Comparison of ENCODE assay signal across 13 mouse cellular contexts in genomic region chr2:118714230-118714629, GRCm38 (mm10). TPM values are rescaled to one million over a fixed set of nuclear protein-coding genes. Genes with fewer than 3 reads are reported as not detected.
DNase-seq lines count a peak whose midpoint lies in the region; ATAC-seq lines count a peak whose summit lies in the region.
"Had no signal": no experiment of that assay in that cellular context is flagged by ENCODE, and none has a peak within 500 bp of the region (broad histone marks: within the 10 kb centered on the region; RNA-seq: fewer than 3 reads in every experiment).

No protein-coding gene starts in this region.

- no peak overlapping the region for H3K4me3 ChIP-seq in forebrain, embryonic 16.5 days (replicated peaks; ENCODE audit: low read length)
- H3K4me3 ChIP-seq: lung, embryonic 15.5 days had no signal

- ATAC-seq in forebrain, embryonic 16.5 days, result peak; percentile 78

- no peak overlapping the region for H3K9ac ChIP-seq in forebrain, embryonic 16.5 days (replicated peaks; ENCODE audit: low read depth, low read length)
- H3K9ac ChIP-seq: lung, embryonic 15.5 days had no signal

- no peak overlapping the region for H3K4me2 ChIP-seq in forebrain, embryonic 16.5 days (ENCODE audit: low read length)
- H3K4me2 ChIP-seq: lung, embryonic 15.5 days had no signal

- no peaks in the 10 kb centered on the region for H3K36me3 ChIP-seq in forebrain, embryonic 16.5 days (ENCODE audit: control insufficient read depth, insufficient read depth)
- H3K36me3 ChIP-seq: G1E; lung, embryonic 15.5 days had no signal

- intact Hi-C loops in left cerebral cortex, postnatal 25 days (cut with DNase I), result no loop called here

- DNase-seq in embryo, embryonic 10 days (ENCODE audit: low spot score), result peak; percentile 53
- DNase-seq in embryo, embryonic 9.5 days (ENCODE audit: extremely low spot score), result no peak
- DNase-seq in left cerebral cortex, postnatal 25 days (ENCODE audit: low spot score in 2 of 2), result peak; percentile 77 to 91
- peak; percentile 90 to 93 for DNase-seq in right cerebral cortex, postnatal 10 days (ENCODE audit: low spot score in 2 of 2)
- no peak for DNase-seq in adrenal gland, adult 2 months
- no peak for DNase-seq in lung, postnatal 25 days (ENCODE audit: low spot score)
- DNase-seq in heart, adult 18-20 months, result no peak
- DNase-seq: adrenal gland, postnatal 10 days had no signal

- H3K27ac ChIP-seq in forebrain, embryonic 16.5 days (ENCODE audit: low read length), result no peak overlapping the region
- H3K27ac ChIP-seq: lung, embryonic 15.5 days had no signal

- WGBS in forebrain, embryonic 16.5 days, result 23% methylated on average over 4 of the region's 4 CpGs

- H3K4me1 ChIP-seq in forebrain, embryonic 16.5 days (replicated peaks; ENCODE audit: control insufficient read depth, insufficient read depth, low read length), result peaks cover 26% of the 10 kb centered on the region

- no peaks in the 10 kb centered on the region for H3K9me3 ChIP-seq in forebrain, embryonic 16.5 days (ENCODE audit: control insufficient read depth, low read length)
- H3K9me3 ChIP-seq: G1E; lung, embryonic 15.5 days had no signal

- peaks cover 14% of the 10 kb centered on the region for H3K27me3 ChIP-seq in forebrain, embryonic 16.5 days (replicated peaks; ENCODE audit: control insufficient read depth, insufficient read depth, low read length)

RNA-seq across cellular contexts. Expression of gene Ankrd63, which starts 10.5 kb away (rescaled TPM):
- polyA plus RNA-seq in forebrain, embryonic 16.5 days (2015; fragmentation: Nextera tagmentation; extraction: Ambion mirVana), result 0.43 and 0.46 TPM in 2 replicates
- total RNA-seq in left cerebral cortex, postnatal 25 days (2021), result 10 to 100 TPM; 22.4 to 34.4 TPM
- total RNA-seq in adrenal gland, adult 2 months (2021), result under 1 TPM; 0.14 to 0.35 TPM
- 0.26 and 0.29 TPM in 2 replicates for polyA plus RNA-seq in adrenal gland, adult 2 months (2012; rRNA removed)
- 1 to 10 TPM; 1.1 to 1.3 TPM for total RNA-seq in heart, adult 18-20 months (2021)
- total RNA-seq: gastrocnemius, adult 18-20 months had no signal
- polyA plus RNA-seq: G1E had no signal

RNA-seq across cellular contexts. Expression of gene Plcb2, which starts 14.0 kb away (rescaled TPM):
- polyA plus RNA-seq in forebrain, embryonic 16.5 days (2015; fragmentation: Nextera tagmentation; extraction: Ambion mirVana), result 0.63 and 1.2 TPM in 2 replicates
- total RNA-seq in left cerebral cortex, postnatal 25 days (2021), result 1 to 10 TPM; 2.1 to 2.6 TPM
- 1 to 10 TPM; 1.6 to 2.4 TPM for total RNA-seq in adrenal gland, adult 2 months (2021)
- 0.97 and 1.4 TPM in 2 replicates for polyA plus RNA-seq in adrenal gland, adult 2 months (2012; rRNA removed)
- total RNA-seq in heart, adult 18-20 months (2021), result 1 to 10 TPM; 1.4 to 2.6 TPM

RNA-seq across cellular contexts. Expression of gene Inafm2, which starts 31.3 kb away (rescaled TPM):
- polyA plus RNA-seq in forebrain, embryonic 16.5 days (2015; fragmentation: Nextera tagmentation; extraction: Ambion mirVana), result 24.4 and 27.0 TPM in 2 replicates
- 10 to 100 TPM; 38.3 to 39.7 TPM for total RNA-seq in left cerebral cortex, postnatal 25 days (2021)
- total RNA-seq in adrenal gland, adult 2 months (2021), result 10 to 100 TPM; 30.0 to 45.0 TPM
- polyA plus RNA-seq in adrenal gland, adult 2 months (2012; rRNA removed), result 22.1 and 31.3 TPM in 2 replicates
- 10 to 100 TPM; 31.3 to 35.1 TPM for total RNA-seq in heart, adult 18-20 months (2021)

RNA-seq across cellular contexts. Expression of gene Ccdc9b, which starts 48.2 kb away (rescaled TPM):
- 1.3 and 1.6 TPM in 2 replicates for polyA plus RNA-seq in forebrain, embryonic 16.5 days (2015; fragmentation: Nextera tagmentation; extraction: Ambion mirVana)
- total RNA-seq in left cerebral cortex, postnatal 25 days (2021), result 1 to 10 TPM; 3.7 to 3.8 TPM
- 10 to 100 TPM in 1 of 2 experiments, 1 to 10 TPM in 1; 3.3 to 13.9 TPM for total RNA-seq in adrenal gland, adult 2 months (2021)
- polyA plus RNA-seq in adrenal gland, adult 2 months (2012; rRNA removed), result 4.0 and 5.3 TPM in 2 replicates
- 10 to 100 TPM; 20.8 to 25.7 TPM for total RNA-seq in heart, adult 18-20 months (2021)
- total RNA-seq: neutrophil, adult 5-6 weeks had no signal
- polyA plus RNA-seq: G1E had no signal

RNA-seq across cellular contexts. Expression of gene Pak6, which starts 51.1 kb away (rescaled TPM):
- polyA plus RNA-seq in forebrain, embryonic 16.5 days (2015; fragmentation: Nextera tagmentation; extraction: Ambion mirVana), result 26.0 and 36.4 TPM in 2 replicates
- total RNA-seq in left cerebral cortex, postnatal 25 days (2021), result 100 to 1,000 TPM in 1 of 2 experiments, 10 to 100 TPM in 1; 92.1 to 103 TPM
- total RNA-seq in adrenal gland, adult 2 months (2021), result 10 to 100 TPM; 12.0 to 22.5 TPM
- 35.3 and 38.7 TPM in 2 replicates for polyA plus RNA-seq in adrenal gland, adult 2 months (2012; rRNA removed)
- total RNA-seq in heart, adult 18-20 months (2021), result 1 to 10 TPM; 9.0 to 9.3 TPM
- total RNA-seq: gastrocnemius, adult 18-20 months had no signal

Comparison
In these comparisons a context has a peak if more than half of its experiments do, and no peak if none do; other contexts are left out.
1. DNase-seq: peak in embryo, embryonic 10 days (single experiment), left cerebral cortex, postnatal 25 days (2 of 2) and right cerebral cortex, postnatal 10 days (2 of 2); none in embryo, embryonic 9.5 days (single experiment), adrenal gland, adult 2 months (single experiment), lung, postnatal 25 days (single experiment) and heart, adult 18-20 months (0 of 2).
2. RNA of gene Ankrd63, which starts 10.5 kb away (total RNA-seq): 22.4 to 34.4 TPM in left cerebral cortex, postnatal 25 days; 1.1 to 1.3 TPM in heart, adult 18-20 months and 0.14 to 0.35 TPM in adrenal gland, adult 2 months; every median in the first group is over 10 times any median in the second.